Mouse (Mus musculus): Measurements from ENCODE around the gene Kcnj11. TPM values are rescaled to one million over a fixed set of nuclear protein-coding genes. Genes with fewer than 3 reads are reported as not detected.

Kcnj11 gene
- polyA plus RNA-seq, 1 experiment from 2014 or later, result 0.18 TPM

GRCm38 (mm10) chr7:46047873-46048562, 52.5 kb downstream of the Kcnj11 start:
- peaks cover 49% of the 10 kb centered on the region for H3K36me3 ChIP-seq (ENCODE audit: insufficient read depth, low read length)

GRCm38 (mm10) chr7:46045882-46046281, 54.7 kb downstream of the Kcnj11 start:
- no peaks in the 10 kb centered on the region for H3K4me1 ChIP-seq (replicated peaks; ENCODE audit: insufficient read depth, low read length)
- peaks cover 51% of the 10 kb centered on the region for H3K36me3 ChIP-seq (ENCODE audit: insufficient read depth, low read length)
- H3K9me3 ChIP-seq (replicated peaks; ENCODE audit: low read length), result no peaks in the 10 kb centered on the region
- 94% methylated on average over 11 of the region's 11 CpGs for WGBS
- DNase-seq (ENCODE audit: low spot score), result no peak
- no peak overlapping the region for H3K4me2 ChIP-seq (ENCODE audit: low read length)
- H3K9ac ChIP-seq (ENCODE audit: low read depth, low read length), result no peak overlapping the region
- H3K27ac ChIP-seq, result no peak overlapping the region
- no peak for ATAC-seq (replicated peaks; ENCODE audit: low FRiP score, low read depth)
- no peak overlapping the region for H3K4me3 ChIP-seq (replicated peaks; ENCODE audit: low read depth, low read length)
- H3K27me3 ChIP-seq (ENCODE audit: insufficient read depth, low read length), result no peaks in the 10 kb centered on the region
- no peak for TF ChIP-seq CTCF (IDR thresholded peaks at IDR 0.05; ENCODE audit: low read depth)

More at GRCm38 (mm10) chr7:46047873-46048562, 52.5 kb downstream of the Kcnj11 start:
- H3K9me3 ChIP-seq (replicated peaks; ENCODE audit: low read length), result no peaks in the 10 kb centered on the region
- no peak overlapping the region for H3K27ac ChIP-seq
- no peak overlapping the region for H3K9ac ChIP-seq (ENCODE audit: low read depth, low read length)
- H3K4me1 ChIP-seq (replicated peaks; ENCODE audit: insufficient read depth, low read length), result no peaks in the 10 kb centered on the region
- H3K4me2 ChIP-seq (ENCODE audit: low read length), result no peak overlapping the region
- 90% methylated on average over 13 of the region's 13 CpGs for WGBS
- no peak overlapping the region for H3K4me3 ChIP-seq (replicated peaks; ENCODE audit: low read depth, low read length)
- DNase-seq (ENCODE audit: low spot score), result no peak
- H3K27me3 ChIP-seq (ENCODE audit: insufficient read depth, low read length), result no peaks in the 10 kb centered on the region
- no peak for TF ChIP-seq CTCF (IDR thresholded peaks at IDR 0.05; ENCODE audit: low read depth)
- ATAC-seq (replicated peaks; ENCODE audit: low FRiP score, low read depth), result no peak

- H3K4me1 ChIP-seq (replicated peaks; ENCODE audit: insufficient read depth, low read length), result no peaks in the 10 kb centered on the region
- no peak for TF ChIP-seq CTCF (IDR thresholded peaks at IDR 0.05; ENCODE audit: low read depth)
- H3K4me2 ChIP-seq (ENCODE audit: low read length), result no peak overlapping the region
- peaks cover 42% of the 10 kb centered on the region for H3K36me3 ChIP-seq (ENCODE audit: insufficient read depth, low read length)
- H3K9me3 ChIP-seq (replicated peaks; ENCODE audit: low read length), result no peaks in the 10 kb centered on the region
- WGBS, result 90% methylated on average over 10 of the region's 10 CpGs
- H3K9ac ChIP-seq (ENCODE audit: low read depth, low read length), result no peak overlapping the region
- H3K4me3 ChIP-seq (replicated peaks; ENCODE audit: low read depth, low read length), result no peak overlapping the region
- no peak overlapping the region for H3K27ac ChIP-seq
- ATAC-seq (replicated peaks; ENCODE audit: low FRiP score, low read depth), result no peak
- DNase-seq (ENCODE audit: low spot score), result no peak
- H3K27me3 ChIP-seq (ENCODE audit: insufficient read depth, low read length), result no peaks in the 10 kb centered on the region
These were observed 56.5 kb downstream of the Kcnj11 start for GRCm38 (mm10) chr7:46044106-46044505.

Other genes starting within 250 kb of the Kcnj11 start
- 81.3 and 84.5 TPM in 2 replicates for gene Kdelr1, start 228.0 kb downstream of the Kcnj11 start, polyA plus RNA-seq (2015; fragmentation: Nextera tagmentation; extraction: Ambion mirVana)
- gene Grin2d, start 222.4 kb downstream of the Kcnj11 start, polyA plus RNA-seq (2015; fragmentation: Nextera tagmentation; extraction: Ambion mirVana), result 0.29 and 0.32 TPM in 2 replicates
- gene Syngr4, start 204.1 kb downstream of the Kcnj11 start, polyA plus RNA-seq (2015; fragmentation: Nextera tagmentation; extraction: Ambion mirVana), result 0.96 and 1.6 TPM in 2 replicates
- gene Tmem143, start 203.8 kb downstream of the Kcnj11 start, polyA plus RNA-seq (2015; fragmentation: Nextera tagmentation; extraction: Ambion mirVana), result 6.2 and 6.7 TPM in 2 replicates
- 170 and 171 TPM in 2 replicates for gene Emp3, start 179.4 kb downstream of the Kcnj11 start, polyA plus RNA-seq (2015; fragmentation: Nextera tagmentation; extraction: Ambion mirVana)
- gene Ccdc114, start 176.7 kb downstream of the Kcnj11 start, polyA plus RNA-seq (2015; fragmentation: Nextera tagmentation; extraction: Ambion mirVana), result 7.2 and 8.4 TPM in 2 replicates
- gene Abcc6, start 70.5 kb downstream of the Kcnj11 start, polyA plus RNA-seq (2015; fragmentation: Nextera tagmentation; extraction: Ambion mirVana), result 0.33 and 0.47 TPM in 2 replicates
- gene Nomo1, start 67.1 kb downstream of the Kcnj11 start, polyA plus RNA-seq (2015; fragmentation: Nextera tagmentation; extraction: Ambion mirVana), result 27.2 and 30.3 TPM in 2 replicates
- gene Abcc8, start 79.3 kb upstream of the Kcnj11 start, polyA plus RNA-seq (2015; fragmentation: Nextera tagmentation; extraction: Ambion mirVana), result 0.85 and 1.1 TPM in 2 replicates
- gene Ush1c, start 137.7 kb upstream of the Kcnj11 start, polyA plus RNA-seq (2015; fragmentation: Nextera tagmentation; extraction: Ambion mirVana), result 36.8 and 44.4 TPM in 2 replicates
- 0.01 TPM in 1 of 2 replicates, not detected in the other for gene Otog, start 140.2 kb upstream of the Kcnj11 start, polyA plus RNA-seq (2015; fragmentation: Nextera tagmentation; extraction: Ambion mirVana)

Measured in kidney, postnatal 0 days (tissue).